Comparison of ENCODE assay signal across 8 mouse cellular contexts in the genomic region with DNA sequence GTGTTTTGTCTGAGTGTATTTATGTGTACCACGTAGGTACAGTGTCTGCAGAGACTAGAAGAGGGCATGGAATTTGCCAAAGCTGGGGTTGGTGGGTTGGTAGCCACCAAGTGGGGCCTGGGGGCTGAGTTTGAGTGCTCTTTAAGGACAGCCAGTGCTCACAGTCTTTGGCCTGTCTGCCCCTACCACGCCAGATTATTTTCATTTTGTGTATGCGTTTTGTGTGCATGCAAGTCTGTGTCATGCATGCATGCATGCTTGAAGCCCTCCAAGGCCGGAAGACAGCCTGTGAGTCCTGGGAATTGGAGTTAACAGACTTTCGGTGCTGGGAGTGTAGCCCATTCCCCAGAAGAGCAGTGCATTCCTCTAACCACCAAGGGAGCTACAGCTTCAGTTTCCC. TPM values are rescaled to one million over a fixed set of nuclear protein-coding genes. Genes with fewer than 3 reads are reported as not detected.
DNase-seq lines count a peak whose midpoint lies in the region; ATAC-seq and TF ChIP-seq lines count a peak whose summit lies in the region.

No protein-coding gene starts in this region.

- WGBS in heart, embryonic 15.5 days: 68% methylated on average over 5 of the region's 5 CpGs
- 80% methylated on average over 5 of the region's 5 CpGs for WGBS in hindbrain, embryonic 12.5 days
- 87% methylated on average over 5 of the region's 5 CpGs for WGBS in midbrain, embryonic 10.5 days

- no peak overlapping the region for H3K27ac ChIP-seq in heart, embryonic 15.5 days
- H3K27ac ChIP-seq in MEL (ENCODE audit: control insufficient read depth, low read depth, low read length): no peak overlapping the region
- H3K27ac ChIP-seq in hindbrain, embryonic 12.5 days: no peak overlapping the region
- no peak overlapping the region; the same call in 1 of the 2 replicates for H3K27ac ChIP-seq in midbrain, embryonic 10.5 days (replicated peaks)

- peaks cover 42% of the 10 kb centered on the region for H3K36me3 ChIP-seq in heart, embryonic 15.5 days
- peaks cover 0 to 20% of the 10 kb centered on the region in 2 experiments; a peak in 2 of 4 replicates for H3K36me3 ChIP-seq in MEL (ENCODE audit: control insufficient read depth in 1 of 2, insufficient read depth in 2 of 2, low read length in 2 of 2)
- H3K36me3 ChIP-seq in hindbrain, embryonic 12.5 days: peaks cover 44% of the 10 kb centered on the region
- H3K36me3 ChIP-seq in midbrain, embryonic 10.5 days: peaks cover 50% of the 10 kb centered on the region

- H3K4me3 ChIP-seq in heart, embryonic 15.5 days: peak overlapping the region; percentile 91
- peak overlapping the region; percentile 77; a peak in 3 of 4 replicates for H3K4me3 ChIP-seq in MEL (ENCODE audit: control insufficient read depth in 1 of 2, insufficient read depth in 1 of 2, low read depth in 2 of 2, low read length in 2 of 2)
- no peak overlapping the region for H3K4me3 ChIP-seq in hindbrain, embryonic 12.5 days
- peak overlapping the region; percentile 95 for H3K4me3 ChIP-seq in midbrain, embryonic 10.5 days

- TF ChIP-seq EP300 in MEL (IDR thresholded peaks at IDR 0.05; ENCODE audit: low read depth in 1 of 2, low read length in 2 of 2): no peak

- peak overlapping the region; percentile 85 for H3K4me2 ChIP-seq in heart, embryonic 15.5 days
- H3K4me2 ChIP-seq in hindbrain, embryonic 12.5 days (replicated peaks): peak overlapping the region; percentile 71

- peaks cover 48% of the 10 kb centered on the region for H3K4me1 ChIP-seq in heart, embryonic 15.5 days (replicated peaks)
- peaks cover 4 to 20% of the 10 kb centered on the region in 2 experiments for H3K4me1 ChIP-seq in MEL (ENCODE audit: control insufficient read depth in 1 of 2, insufficient read depth in 2 of 2, low read length in 2 of 2)
- H3K4me1 ChIP-seq in hindbrain, embryonic 12.5 days: peaks cover 26% of the 10 kb centered on the region
- peaks cover 56% of the 10 kb centered on the region for H3K4me1 ChIP-seq in midbrain, embryonic 10.5 days

- no peaks in the 10 kb centered on the region for H3K9me3 ChIP-seq in heart, embryonic 15.5 days (replicated peaks)
- H3K9me3 ChIP-seq in MEL (replicated peaks; ENCODE audit: insufficient read depth, low read length): no peaks in the 10 kb centered on the region
- H3K9me3 ChIP-seq in hindbrain, embryonic 12.5 days (replicated peaks): no peaks in the 10 kb centered on the region
- no peaks in the 10 kb centered on the region for H3K9me3 ChIP-seq in midbrain, embryonic 10.5 days (replicated peaks)

- peaks cover 20% of the 10 kb centered on the region for H3K79me2 ChIP-seq in MEL (ENCODE audit: control insufficient read depth, insufficient read depth, low read length, poor library complexity)

- no peak for TF ChIP-seq POLR2A in MEL (IDR thresholded peaks at IDR 0.05; ENCODE audit: control insufficient read depth in 1 of 2, insufficient read depth in 1 of 2, low read depth in 1 of 2, low read length in 2 of 2, poor library complexity in 1 of 2)

- no peaks in the 10 kb centered on the region for H3K27me3 ChIP-seq in heart, embryonic 15.5 days
- no peaks in the 10 kb centered on the region for H3K27me3 ChIP-seq in MEL (ENCODE audit: control insufficient read depth in 1 of 2, insufficient read depth in 2 of 2, low read length in 2 of 2)
- H3K27me3 ChIP-seq in hindbrain, embryonic 12.5 days: no peaks in the 10 kb centered on the region
- H3K27me3 ChIP-seq in midbrain, embryonic 10.5 days (ENCODE audit: low read depth, poor library complexity, severe bottlenecking): no peaks in the 10 kb centered on the region

- H3K9ac ChIP-seq in heart, embryonic 15.5 days: 0 out of 2 replicates have a peak overlapping the region, but pooled peaks have one; percentile 37
- peak overlapping the region; percentile 89 for H3K9ac ChIP-seq in MEL (ENCODE audit: control insufficient read depth, low read depth, low read length, poor library complexity, severe bottlenecking)
- H3K9ac ChIP-seq in hindbrain, embryonic 12.5 days: no peak overlapping the region; the same call in 1 of the 2 replicates

- no peak for TF ChIP-seq RAD21 in MEL (IDR thresholded peaks at IDR 0.05; ENCODE audit: low read depth, low read length)

- intact Hi-C loops in heart, postnatal 10 days (cut with DNase I): loop anchor here (2.0 kb wide), 1 partner anchor 59 kb away; a partner anchor contains a TSS

- no peak for DNase-seq in heart, postnatal 10 days
- DNase-seq in MEL (ENCODE audit: low read depth, low spot score): no peak
- DNase-seq in midbrain, embryonic 10.5 days (ENCODE audit: low spot score): no peak
- no peak for DNase-seq in spleen, postnatal 10 days (ENCODE audit: low spot score in 2 of 2)
- DNase-seq in cerebellum, postnatal 14 days: no peak
- no peak for DNase-seq in left cerebral cortex, adult 18-20 months (ENCODE audit: low spot score in 2 of 2)

- no peak for ATAC-seq in heart, embryonic 15.5 days (replicated peaks; ENCODE audit: insufficient number of reproducible peaks, insufficient read depth, low FRiP score, low read depth)
- no peak for ATAC-seq in hindbrain, embryonic 12.5 days (ENCODE audit: low FRiP score)

- TF ChIP-seq CTCF in MEL (IDR thresholded peaks at IDR 0.05 in 2 of 3, conservative IDR thresholded peaks at IDR 0.05 in 1 of 3; ENCODE audit: control insufficient read depth in 1 of 3, insufficient read depth in 1 of 3, low read depth in 2 of 3, low read length in 3 of 3, poor library complexity in 1 of 3, severe bottlenecking in 1 of 3): no peak

TF ChIP-seq in MEL, 35 proteins besides CTCF, POLR2A, EP300 and RAD21 (continues in another document):
- TF ChIP-seq UBTF (IDR thresholded peaks at IDR 0.05; ENCODE audit: borderline replicate concordance, insufficient read depth, low read depth, low read length) (no peak), E2F4 (IDR thresholded peaks at IDR 0.05; ENCODE audit: borderline replicate concordance, low read depth, low read length) (no peak), BHLHE40 (IDR thresholded peaks at IDR 0.05; ENCODE audit: borderline replicate concordance, low read depth, low read length) (no peak), JUND (IDR thresholded peaks at IDR 0.05; ENCODE audit: low read depth, low read length) (no peak), TBP (IDR thresholded peaks at IDR 0.05; ENCODE audit: low read depth, low read length) (no peak), TAL1 (IDR thresholded peaks at IDR 0.05; ENCODE audit: low read length) (no peak), SMC3 (IDR thresholded peaks at IDR 0.05; ENCODE audit: low read depth, low read length) (no peak), MAX (IDR thresholded peaks at IDR 0.05; ENCODE audit: low read length) (no peak)

RNA-seq across cellular contexts. Expression of a gene that starts 8.4 kb away (rescaled TPM):
- 628 and 658 TPM in 2 replicates for polyA plus RNA-seq in heart, embryonic 15.5 days (2015; fragmentation: Nextera tagmentation; extraction: Ambion mirVana)
- 100 to 1,000 TPM; 551 to 562 TPM for total RNA-seq in heart, postnatal 10 days (2021)
- 422 and 508 TPM in 2 replicates for total RNA-seq in MEL (2012; rRNA removed)
- 100 to 1,000 TPM in 1 of 2 experiments, not detected in 1; 536 TPM for polyA plus RNA-seq in MEL (2012; ENCODE audit: insufficient read depth in 1 of 2, insufficient read length in 2 of 2, low read depth in 1 of 2, low replicate concordance in 2 of 2, missing spikeins in 1 of 2)
- 449 and 484 TPM in 2 replicates for polyA plus RNA-seq in hindbrain, embryonic 12.5 days (2016; fragmentation: Nextera tagmentation; extraction: Ambion mirVana)
- 702 and 747 TPM in 2 replicates for polyA plus RNA-seq in midbrain, embryonic 10.5 days (2016; fragmentation: Nextera tagmentation; extraction: Ambion mirVana)
- 100 to 1,000 TPM; 554 to 575 TPM for total RNA-seq in left cerebral cortex, adult 18-20 months (2021)

RNA-seq across cellular contexts. Expression of a gene that starts 15.8 kb away (rescaled TPM):
- polyA plus RNA-seq in heart, embryonic 15.5 days (2015; fragmentation: Nextera tagmentation; extraction: Ambion mirVana): 115 and 136 TPM in 2 replicates
- 10 to 100 TPM; 79.0 to 79.1 TPM for total RNA-seq in heart, postnatal 10 days (2021)
- total RNA-seq in MEL (2012; rRNA removed): 156 and 169 TPM in 2 replicates
- polyA plus RNA-seq in MEL (2012; ENCODE audit: insufficient read depth in 1 of 2, insufficient read length in 2 of 2, low read depth in 1 of 2, low replicate concordance in 2 of 2, missing spikeins in 1 of 2): 100 to 1,000 TPM; 258 to 279 TPM
- 163 and 171 TPM in 2 replicates for polyA plus RNA-seq in hindbrain, embryonic 12.5 days (2016; fragmentation: Nextera tagmentation; extraction: Ambion mirVana)
- polyA plus RNA-seq in midbrain, embryonic 10.5 days (2016; fragmentation: Nextera tagmentation; extraction: Ambion mirVana): 233 and 276 TPM in 2 replicates
- total RNA-seq in left cerebral cortex, adult 18-20 months (2021): 10 to 100 TPM; 73.6 to 75.2 TPM

RNA-seq across cellular contexts. Expression of a gene that starts 38.9 kb away (rescaled TPM):
- 4.7 and 14.4 TPM in 2 replicates for polyA plus RNA-seq in heart, embryonic 15.5 days (2015; fragmentation: Nextera tagmentation; extraction: Ambion mirVana)
- total RNA-seq in heart, postnatal 10 days (2021): 1 to 10 TPM; 5.0 to 6.1 TPM
- 25.2 and 26.2 TPM in 2 replicates for total RNA-seq in MEL (2012; rRNA removed)
- 10 to 100 TPM in 1 of 2 experiments, not detected in 1; 53.6 TPM for polyA plus RNA-seq in MEL (2012; ENCODE audit: insufficient read depth in 1 of 2, insufficient read length in 2 of 2, low read depth in 1 of 2, low replicate concordance in 2 of 2, missing spikeins in 1 of 2)
- polyA plus RNA-seq in hindbrain, embryonic 12.5 days (2016; fragmentation: Nextera tagmentation; extraction: Ambion mirVana): 8.7 and 8.9 TPM in 2 replicates
- 7.9 and 8.0 TPM in 2 replicates for polyA plus RNA-seq in midbrain, embryonic 10.5 days (2016; fragmentation: Nextera tagmentation; extraction: Ambion mirVana)
- total RNA-seq in left cerebral cortex, adult 18-20 months (2021): 1 to 10 TPM; 3.7 to 4.1 TPM

RNA-seq across cellular contexts. Expression of a gene that starts 50.0 kb away (rescaled TPM):
- 8.3 and 13.9 TPM in 2 replicates for polyA plus RNA-seq in heart, embryonic 15.5 days (2015; fragmentation: Nextera tagmentation; extraction: Ambion mirVana)
- 10 to 100 TPM; 15.1 to 17.6 TPM for total RNA-seq in heart, postnatal 10 days (2021)
- 14.6 and 15.8 TPM in 2 replicates for total RNA-seq in MEL (2012; rRNA removed)
- 10 to 100 TPM in 1 of 2 experiments, not detected in 1; 29.0 TPM for polyA plus RNA-seq in MEL (2012; ENCODE audit: insufficient read depth in 1 of 2, insufficient read length in 2 of 2, low read depth in 1 of 2, low replicate concordance in 2 of 2, missing spikeins in 1 of 2)
- 15.1 TPM in 2 replicates for polyA plus RNA-seq in hindbrain, embryonic 12.5 days (2016; fragmentation: Nextera tagmentation; extraction: Ambion mirVana)
- polyA plus RNA-seq in midbrain, embryonic 10.5 days (2016; fragmentation: Nextera tagmentation; extraction: Ambion mirVana): 15.0 and 15.2 TPM in 2 replicates
- total RNA-seq in left cerebral cortex, adult 18-20 months (2021): 10 to 100 TPM; 16.8 to 18.8 TPM

RNA-seq across cellular contexts. Expression of a gene that starts 59.1 kb away (rescaled TPM):
- 2.1 and 3.9 TPM in 2 replicates for polyA plus RNA-seq in heart, embryonic 15.5 days (2015; fragmentation: Nextera tagmentation; extraction: Ambion mirVana)
- total RNA-seq in heart, postnatal 10 days (2021): 1 to 10 TPM; 7.8 to 8.2 TPM
- 7.4 and 7.7 TPM in 2 replicates for total RNA-seq in MEL (2012; rRNA removed)
- 10 to 100 TPM in 1 of 2 experiments, not detected in 1; 16.8 TPM for polyA plus RNA-seq in MEL (2012; ENCODE audit: insufficient read depth in 1 of 2, insufficient read length in 2 of 2, low read depth in 1 of 2, low replicate concordance in 2 of 2, missing spikeins in 1 of 2)
- polyA plus RNA-seq in hindbrain, embryonic 12.5 days (2016; fragmentation: Nextera tagmentation; extraction: Ambion mirVana): 6.9 and 7.7 TPM in 2 replicates
- polyA plus RNA-seq in midbrain, embryonic 10.5 days (2016; fragmentation: Nextera tagmentation; extraction: Ambion mirVana): 3.2 and 4.8 TPM in 2 replicates
- 10 to 100 TPM; 13.0 to 13.7 TPM for total RNA-seq in left cerebral cortex, adult 18-20 months (2021)
